Mouse (Mus musculus) thymus, adult 2 months (tissue): ENCODE measurements around the gene Zpbp2.

ENCODE experiments used
- CTCF ChIP-seq: fragments of 200-500 bp; IDR thresholded peaks from 2 replicates; pipeline ENCODE4 v1.5.1; 2012; ENCODE audit warnings: mild to moderate bottlenecking, control low read depth, low read length, moderate library complexity, borderline replicate concordance; ENCODE audit not compliant: control insufficient read depth, poor library complexity, insufficient read depth; ENCODE audit errors: extremely low read depth
- POLR2A ChIP-seq: fragments of 200-500 bp; IDR thresholded peaks from 2 replicates; pipeline ENCODE4 v1.6.1; 2012; ENCODE audit warnings: mild to moderate bottlenecking, low read length, control low read depth, moderate library complexity; ENCODE audit not compliant: control insufficient read depth, poor library complexity, insufficient read depth; ENCODE audit errors: extremely low read depth

GRCm38 (mm10) chr11:98545711-98546231 is 5.1 kb upstream of the Zpbp2 start, which contains the start of gene Ikzf3:
- TF ChIP-seq POLR2A (peak; percentile 82; the same call in 1 of the 2 replicates), CTCF (0 out of 2 replicates have a peak, but pooled peaks have one; percentile 24)
